ENCODE assay signal across 8 mouse cellular contexts in genomic region chr10:13916645-13917342, GRCm38 (mm10). TPM values are rescaled to one million over a fixed set of nuclear protein-coding genes. Genes with fewer than 3 reads are reported as not detected.
DNase-seq lines count a peak whose midpoint lies in the region; TF ChIP-seq lines count a peak whose summit lies in the region.

No protein-coding gene starts in this region.

- no peaks in the 10 kb centered on the region; the same call in 1 of the 2 replicates for H3K4me1 ChIP-seq in heart, adult 2 months (ENCODE audit: control insufficient read depth, insufficient read depth, low read length)

- H3K27me3 ChIP-seq in heart, adult 2 months (ENCODE audit: control insufficient read depth, insufficient read depth, low read length), result no peaks in the 10 kb centered on the region

- WGBS in heart, adult 2 months, result 37% methylated on average over 12 of the region's 12 CpGs

- no peaks in the 10 kb centered on the region for H3K79me2 ChIP-seq in heart, adult 2 months (replicated peaks; ENCODE audit: control insufficient read depth, insufficient read depth, low read length)

- peak; percentile 34 for DNase-seq in ovary, postnatal 14 days (ENCODE audit: low spot score)
- no peak for DNase-seq in ovary, postnatal 10 days (ENCODE audit: low spot score)
- DNase-seq in embryo, embryonic 10.5 days (ENCODE audit: low spot score), result peak; percentile 66
- DNase-seq in heart, adult 2 months, result peak; percentile 40 to 53
- peak; percentile 72 to 76 for DNase-seq in kidney, postnatal 4 days
- peak; percentile 30 for DNase-seq in mesoderm, embryonic 11.5 days (ENCODE audit: low read depth, low spot score)
- peak; percentile 34 for DNase-seq in telencephalon, adult 2 months (ENCODE audit: low read depth, low spot score)
- DNase-seq in thymus, postnatal 25 days, result no peak

- H3K4me3 ChIP-seq in heart, adult 2 months, result no peak overlapping the region

- intact Hi-C loops in heart, adult 2 months (cut with DNase I), result no loop called here

- no peak overlapping the region for H3K9ac ChIP-seq in heart, adult 2 months (ENCODE audit: low read depth, low read length)

- TF ChIP-seq EP300 in heart, adult 2 months (IDR thresholded peaks at IDR 0.05; ENCODE audit: insufficient read depth, low read depth, low read length), result no peak

- no peak for TF ChIP-seq POLR2A in heart, adult 2 months (IDR thresholded peaks at IDR 0.05; ENCODE audit: insufficient read depth, low read depth, low read length)

- TF ChIP-seq CTCF in heart, adult 2 months (IDR thresholded peaks at IDR 0.05), result no peak

- H3K36me3 ChIP-seq in heart, adult 2 months (ENCODE audit: control insufficient read depth, insufficient read depth, low read length), result no peaks in the 10 kb centered on the region

- H3K27ac ChIP-seq in heart, adult 2 months, result no peak overlapping the region

RNA-seq across cellular contexts. Expression of gene Aig1, which starts 48.0 kb away (rescaled TPM):
- total RNA-seq in heart, adult 2 months (2021), result 10 to 100 TPM; 54.5 to 62.8 TPM
- polyA plus RNA-seq in heart, adult 2 months (2012; rRNA removed), result 71.0 and 120 TPM in 2 replicates

RNA-seq across cellular contexts. Expression of gene Hivep2, which starts 49.1 kb away (rescaled TPM):
- 10 to 100 TPM; 20.9 to 22.6 TPM for total RNA-seq in heart, adult 2 months (2021)
- polyA plus RNA-seq in heart, adult 2 months (2012; rRNA removed), result 5.3 and 10.3 TPM in 2 replicates

Comparison
In these comparisons a context has a peak if more than half of its experiments do, and no peak if none do; other contexts are left out.
1. DNase-seq: peak in ovary, postnatal 14 days (single experiment), embryo, embryonic 10.5 days (single experiment), heart, adult 2 months (2 of 2), kidney, postnatal 4 days (2 of 2), mesoderm, embryonic 11.5 days (single experiment) and telencephalon, adult 2 months (single experiment); none in ovary, postnatal 10 days (single experiment) and thymus, postnatal 25 days (single experiment).